Mouse (Mus musculus): ENCODE results near the gene Tle6. TPM values are rescaled to one million over a fixed set of nuclear protein-coding genes. Genes with fewer than 3 reads are reported as not detected.

Gene Tle6
- polyA plus RNA-seq, 1 experiment from 2014 or later: 30.4 TPM

DNA sequence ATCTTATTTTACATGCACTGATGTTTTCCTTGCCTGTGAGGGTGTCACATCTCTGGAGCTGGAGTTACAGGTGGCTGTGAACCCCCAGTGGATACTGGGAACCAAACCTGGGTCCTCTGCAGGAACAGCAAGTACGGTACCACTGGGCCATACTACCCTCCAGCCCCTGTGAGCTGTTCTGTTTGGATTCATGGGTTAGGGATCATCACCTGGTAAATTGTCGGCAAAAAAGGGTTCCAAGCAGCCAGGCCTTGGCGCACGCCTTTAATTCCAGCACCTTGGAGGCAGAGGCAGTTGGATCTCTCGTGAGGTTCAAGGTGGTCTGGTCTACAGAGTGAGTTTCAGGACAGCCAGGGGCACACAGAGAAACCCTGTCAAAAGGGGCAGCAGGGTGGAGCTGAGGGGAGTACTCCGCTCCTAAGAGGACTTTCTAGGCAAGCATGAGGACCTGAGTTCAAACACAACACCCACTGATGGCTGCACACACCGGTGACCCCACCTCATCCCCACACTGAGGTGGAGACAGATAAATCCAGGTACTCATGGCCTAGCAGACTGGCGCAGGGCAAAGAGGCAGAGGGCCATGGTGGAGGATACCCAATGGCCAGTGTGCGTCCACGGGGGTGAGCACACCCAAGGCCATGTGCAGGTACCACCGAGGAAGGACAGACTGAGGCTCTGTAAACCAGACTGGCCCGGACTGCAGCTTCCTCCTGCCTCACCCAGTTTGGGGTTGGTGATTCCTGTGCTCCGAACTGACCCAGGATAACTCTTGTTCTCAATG is 53.9 kb downstream of the Tle6 start:
- ATAC-seq (ENCODE audit: extremely low read depth, insufficient number of reproducible peaks, low FRiP score, low TSS enrichment): no peak
- peaks cover 42% of the 10 kb centered on the region for H3K4me1 ChIP-seq
- H3K27ac ChIP-seq (replicated peaks): no peak overlapping the region
- no peaks in the 10 kb centered on the region for H3K36me3 ChIP-seq
- H3K9ac ChIP-seq: peak overlapping the region; percentile 71
- H3K4me2 ChIP-seq: no peak overlapping the region
- no peaks in the 10 kb centered on the region for H3K9me3 ChIP-seq
- no peak overlapping the region for H3K4me3 ChIP-seq
- no peaks in the 10 kb centered on the region for H3K27me3 ChIP-seq (replicated peaks)
- 92% methylated on average over 13 of the region's 13 CpGs for WGBS

DNA sequence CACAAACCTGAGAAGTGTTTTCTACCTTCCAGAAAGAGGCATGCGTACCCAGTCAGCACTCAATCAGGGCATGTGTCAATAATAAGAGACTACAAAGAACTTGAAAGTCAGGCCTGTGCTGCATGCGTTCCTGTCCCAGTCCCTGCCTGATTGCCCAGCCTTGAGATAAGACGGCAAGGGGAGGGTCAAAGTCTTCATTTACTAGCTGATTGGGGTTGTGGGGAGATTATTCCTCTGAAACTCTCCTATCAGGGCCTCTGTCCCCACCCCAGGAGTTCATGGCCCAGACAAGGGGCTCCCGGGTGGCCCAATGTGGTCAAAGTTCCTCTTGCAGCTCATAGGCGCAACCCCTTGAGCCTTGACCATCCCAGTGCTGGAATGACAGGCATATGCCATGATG is 54.5 kb downstream of the Tle6 start:
- H3K4me2 ChIP-seq: no peak overlapping the region
- H3K9ac ChIP-seq: peak overlapping the region; percentile 71
- 42% methylated on average over 5 of the region's 5 CpGs for WGBS
- H3K27me3 ChIP-seq (replicated peaks): no peaks in the 10 kb centered on the region
- no peaks in the 10 kb centered on the region for H3K36me3 ChIP-seq
- H3K4me1 ChIP-seq: peaks cover 43% of the 10 kb centered on the region
- ATAC-seq (ENCODE audit: extremely low read depth, insufficient number of reproducible peaks, low FRiP score, low TSS enrichment): no peak
- H3K4me3 ChIP-seq: no peak overlapping the region
- no peak overlapping the region for H3K27ac ChIP-seq (replicated peaks)
- no peaks in the 10 kb centered on the region for H3K9me3 ChIP-seq

DNA sequence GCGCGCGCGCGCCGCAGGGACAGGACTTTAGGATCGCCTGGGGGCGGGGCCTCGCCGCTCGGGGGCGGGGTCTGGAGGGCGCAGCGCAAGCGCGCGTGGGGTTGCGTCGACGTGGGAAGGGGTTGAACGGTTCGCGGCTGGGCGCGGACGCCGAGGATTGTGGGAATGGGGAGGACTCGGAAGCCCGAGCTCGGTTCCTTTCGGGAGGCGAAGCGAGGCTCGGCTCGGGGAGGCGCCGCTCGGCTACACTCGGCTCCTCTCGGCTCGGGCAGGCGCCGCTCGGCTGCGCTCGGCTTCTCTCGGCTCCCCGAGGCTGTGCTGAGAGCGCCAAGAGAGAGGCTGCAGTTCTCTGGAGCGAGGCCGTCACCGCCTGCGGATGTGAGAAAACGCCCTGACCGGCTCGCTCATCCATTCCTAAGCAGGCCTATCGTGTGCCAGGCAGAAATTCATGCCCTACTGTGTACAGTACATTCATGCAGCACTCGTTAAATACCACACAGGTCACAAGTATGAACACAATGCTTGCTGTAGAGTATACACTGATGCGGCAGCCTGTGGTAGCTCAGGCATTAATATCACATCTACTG is 55.6 kb downstream of the Tle6 start, which contains the start of gene Gna11:
Gna11 (minus strand) TSS at position 30 of the 587 bp plus-strand sequence.
- WGBS: under 1% methylated on average over 56 of the region's 59 CpGs
- H3K4me3 ChIP-seq: peak within 1 kb of the TSS; percentile 94
- peak within 1 kb of the TSS; percentile 97 for H3K9ac ChIP-seq
- H3K4me1 ChIP-seq: peaks cover 45% of the 10 kb centered on the region
- H3K27me3 ChIP-seq (replicated peaks): no peaks in the 10 kb centered on the region
- H3K36me3 ChIP-seq: no peaks in the 10 kb centered on the region
- H3K4me2 ChIP-seq: peak within 1 kb of the TSS; percentile 99
- peak; percentile 88 for ATAC-seq (ENCODE audit: extremely low read depth, insufficient number of reproducible peaks, low FRiP score, low TSS enrichment)
- peak within 1 kb of the TSS; percentile 76 for H3K27ac ChIP-seq (replicated peaks)
- H3K9me3 ChIP-seq: no peaks in the 10 kb centered on the region

DNA sequence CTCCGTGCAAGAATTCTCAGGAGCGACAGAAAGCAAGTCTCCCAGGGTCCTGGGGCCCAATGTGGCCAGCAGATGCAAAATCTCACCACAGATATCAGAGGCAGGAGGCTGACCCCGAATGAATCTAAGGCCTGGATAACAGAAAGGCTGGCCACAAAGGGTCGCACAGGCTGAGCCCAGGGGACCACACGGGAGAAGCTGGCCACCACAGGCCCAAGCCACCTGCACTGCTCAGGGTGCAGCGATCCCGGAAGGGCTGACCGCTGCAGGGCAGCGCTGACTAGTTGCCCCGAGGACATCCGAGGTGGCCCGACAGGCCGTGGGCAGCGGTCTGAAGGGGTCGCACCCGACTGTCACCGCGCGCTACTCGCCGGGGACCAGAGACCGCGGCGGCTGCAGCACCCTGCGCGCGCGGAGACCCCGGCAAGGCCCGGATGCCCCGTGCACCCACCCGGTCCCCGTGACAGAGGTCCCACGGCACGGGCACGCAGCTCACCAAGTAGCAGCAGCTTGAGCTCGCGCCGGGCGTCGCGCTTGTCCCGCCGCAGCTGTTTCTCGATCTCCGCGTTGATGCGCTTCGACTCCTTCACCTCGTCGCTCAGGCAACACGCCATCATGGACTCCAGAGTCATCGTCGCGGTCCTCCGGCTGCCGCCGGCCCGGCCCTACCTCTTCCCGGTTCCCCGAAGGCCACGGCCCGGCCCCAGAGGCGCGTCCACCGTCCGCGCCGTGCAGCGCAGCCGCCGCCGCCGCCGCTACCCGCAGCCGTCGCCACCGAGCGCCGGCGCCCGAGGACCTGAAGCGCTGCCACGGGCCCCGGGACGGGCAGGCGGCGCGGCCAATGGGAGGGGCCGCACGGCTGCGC is 56.3 kb downstream of the Tle6 start:
- Histone ChIP-seq H3K9ac (peak overlapping the region; percentile 97), H3K4me3 (peak overlapping the region; percentile 94), H3K4me2 (peak overlapping the region; percentile 99), H3K9me3 (no peaks in the 10 kb centered on the region), H3K36me3 (peaks cover 6% of the 10 kb centered on the region), H3K27ac (replicated peaks) (peak overlapping the region; percentile 62), H3K27me3 (replicated peaks) (no peaks in the 10 kb centered on the region), H3K4me1 (peaks cover 45% of the 10 kb centered on the region)
- no peak for ATAC-seq (ENCODE audit: extremely low read depth, insufficient number of reproducible peaks, low FRiP score, low TSS enrichment)
- under 1% methylated on average over 83 of the region's 93 CpGs for whole genome bisulfite sequencing

DNA sequence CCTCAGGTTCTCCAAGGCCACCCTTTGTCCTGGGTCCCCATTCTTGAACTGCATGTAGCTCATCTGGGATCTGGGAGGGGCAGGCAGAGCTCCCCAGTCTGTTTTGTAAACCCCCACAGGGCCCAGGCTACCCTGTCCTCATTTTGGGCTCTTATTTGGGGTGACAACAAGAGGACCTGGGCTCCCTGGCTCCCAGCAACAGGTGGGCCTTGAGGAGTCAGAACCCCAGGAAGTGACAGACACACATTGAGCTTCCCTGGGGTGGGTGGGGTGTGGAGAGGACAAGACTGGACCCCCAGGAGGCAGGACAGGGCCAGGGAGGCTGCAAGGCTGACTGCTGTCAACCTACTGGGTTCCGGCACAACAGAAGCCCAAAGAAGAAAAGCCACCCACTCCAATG is 57.2 kb downstream of the Tle6 start:
- H3K9ac ChIP-seq: peak overlapping the region; percentile 97
- H3K4me3 ChIP-seq: peak overlapping the region; percentile 94
- 0 out of 2 replicates have a peak overlapping the region, but pooled peaks have one; percentile 62 for H3K27ac ChIP-seq (replicated peaks)
- ATAC-seq (ENCODE audit: extremely low read depth, insufficient number of reproducible peaks, low FRiP score, low TSS enrichment): no peak
- 68% methylated on average over 1 of the region's 1 CpGs for WGBS
- H3K36me3 ChIP-seq: peaks cover 14% of the 10 kb centered on the region
- no peaks in the 10 kb centered on the region for H3K9me3 ChIP-seq
- peak overlapping the region; percentile 99 for H3K4me2 ChIP-seq
- peaks cover 47% of the 10 kb centered on the region for H3K4me1 ChIP-seq
- no peaks in the 10 kb centered on the region for H3K27me3 ChIP-seq (replicated peaks)

DNA sequence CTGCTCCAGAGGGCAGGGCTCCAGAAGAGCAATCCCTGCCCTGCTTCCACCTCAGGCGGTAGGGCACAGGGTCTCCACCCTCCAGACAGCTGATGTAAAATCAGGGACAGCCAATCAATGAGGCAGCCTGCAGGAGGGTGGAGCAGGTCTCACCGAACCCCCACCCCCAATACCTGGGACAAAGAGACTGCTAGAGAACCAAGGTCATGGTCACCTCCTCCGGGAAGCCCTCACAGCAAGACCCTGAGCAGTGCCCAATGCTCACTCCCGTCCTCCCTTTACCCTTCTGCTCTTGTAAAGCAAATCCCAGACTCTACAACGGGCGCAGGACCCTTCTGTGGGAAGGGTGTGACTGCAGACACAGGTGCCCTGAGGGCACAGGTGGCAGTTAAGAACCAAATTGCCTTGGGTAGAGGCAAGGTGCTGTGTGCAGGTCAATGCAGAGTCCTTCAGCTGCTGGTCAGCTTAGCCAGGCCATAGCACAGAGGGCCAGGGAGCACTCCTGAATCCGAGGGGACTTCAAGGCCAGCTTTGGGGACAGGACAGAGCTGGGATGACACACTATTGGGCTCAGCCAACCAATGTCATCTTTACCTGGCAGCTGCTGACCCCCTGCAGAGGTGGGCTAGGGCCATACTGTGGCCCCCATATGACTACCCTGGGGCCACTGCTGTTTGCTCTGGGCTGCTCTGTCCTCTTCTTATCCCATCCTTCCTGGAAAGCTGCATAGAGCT is 58.0 kb downstream of the Tle6 start:
- Histone ChIP-seq H3K4me1 (peaks cover 48% of the 10 kb centered on the region), H3K27me3 (replicated peaks) (no peaks in the 10 kb centered on the region), H3K9ac (peak overlapping the region; percentile 97), H3K36me3 (peaks cover 14% of the 10 kb centered on the region), H3K4me2 (peak overlapping the region; percentile 99), H3K9me3 (no peaks in the 10 kb centered on the region), H3K4me3 (peak overlapping the region; percentile 94), H3K27ac (replicated peaks) (no peak overlapping the region)
- no peak for ATAC-seq (ENCODE audit: extremely low read depth, insufficient number of reproducible peaks, low FRiP score, low TSS enrichment)
- WGBS: 73% methylated on average over 7 of the region's 7 CpGs

DNA sequence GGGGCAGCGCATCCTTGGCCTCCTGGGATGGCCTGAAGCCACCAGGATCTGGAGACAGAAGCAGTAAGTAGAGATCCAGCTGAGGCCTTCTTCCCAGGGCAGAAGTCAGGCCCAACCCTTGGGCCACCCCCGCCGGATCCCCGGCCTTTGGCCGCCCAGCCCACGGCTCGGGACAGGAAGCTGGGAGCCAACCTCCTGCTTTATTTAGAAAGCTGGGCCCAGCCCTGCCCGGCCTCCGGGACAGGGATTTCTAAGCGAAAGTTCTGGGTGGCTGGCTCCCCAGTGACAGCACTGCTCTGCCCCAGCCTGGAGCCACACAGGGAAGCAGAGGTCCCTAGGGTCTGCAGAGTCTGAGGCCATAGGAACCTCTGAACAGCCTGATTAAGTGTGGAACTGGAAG is 59.1 kb downstream of the Tle6 start:
- Histone ChIP-seq H3K4me1 (peaks cover 48% of the 10 kb centered on the region), H3K36me3 (peaks cover 18% of the 10 kb centered on the region), H3K4me2 (peak overlapping the region; percentile 51), H3K27me3 (replicated peaks) (no peaks in the 10 kb centered on the region), H3K4me3 (peak overlapping the region; percentile 14), H3K27ac (replicated peaks) (peak overlapping the region; percentile 48; the same call in 1 of the 2 replicates), H3K9me3 (no peaks in the 10 kb centered on the region), H3K9ac (peak overlapping the region; percentile 97)
- no peak for ATAC-seq (ENCODE audit: extremely low read depth, insufficient number of reproducible peaks, low FRiP score, low TSS enrichment)
- WGBS: 52% methylated on average over 10 of the region's 10 CpGs

DNA sequence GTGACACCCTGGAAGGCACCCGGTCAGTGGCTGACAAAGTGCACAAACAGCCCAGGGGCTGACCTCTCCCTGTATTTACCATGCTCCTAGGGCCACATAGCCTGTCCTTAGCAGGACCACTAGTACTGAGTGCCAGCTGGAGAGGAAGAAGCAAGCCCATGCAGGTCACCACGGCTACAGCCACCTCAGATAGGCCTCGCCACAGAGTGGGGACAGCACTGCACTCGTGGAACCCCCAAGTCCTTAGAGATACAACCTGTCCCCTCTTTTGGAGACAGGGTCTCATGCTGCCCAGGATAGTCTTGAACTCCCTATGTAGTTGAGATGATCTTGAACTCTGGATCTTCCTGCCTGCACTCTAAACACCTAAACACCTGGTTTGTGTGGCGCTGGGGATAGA is 59.5 kb downstream of the Tle6 start:
- Histone ChIP-seq H3K4me3 (no peak overlapping the region), H3K4me2 (peak overlapping the region; percentile 51; the same call in 1 of the 2 replicates), H3K9ac (peak overlapping the region; percentile 97), H3K4me1 (peaks cover 46% of the 10 kb centered on the region), H3K27ac (replicated peaks) (peak overlapping the region; percentile 48; the same call in 1 of the 2 replicates), H3K27me3 (replicated peaks) (no peaks in the 10 kb centered on the region), H3K9me3 (no peaks in the 10 kb centered on the region), H3K36me3 (peaks cover 22% of the 10 kb centered on the region)
- WGBS: 75% methylated on average over 5 of the region's 5 CpGs
- no peak for ATAC-seq (ENCODE audit: extremely low read depth, insufficient number of reproducible peaks, low FRiP score, low TSS enrichment)

Measured in heart, embryonic 13.5 days (tissue).